Mouse (Mus musculus) neural tube, embryonic 13.5 days (tissue): Measurements from ENCODE around the gene Pard6b. TPM values are rescaled to one million over a fixed set of nuclear protein-coding genes. Genes with fewer than 3 reads are reported as not detected.
A peak's percentile ranks its signal among the peaks of the same experiment; 100 is the strongest.

Experiments used
- ATAC-seq: fragments of 200-750 bp; cut with Nextera tagmentation; 2 replicates; pipeline ENCODE4 v1.8.0; 2017; ENCODE audit warnings: low read depth, mild to moderate bottlenecking, moderate TSS enrichment, moderate library complexity
- H3K27ac ChIP-seq: fragments of 300-500 bp; sonication (generic); replicated peaks from 2 replicates; pipeline ENCODE4 v1.5.1; 2015; ENCODE audit warnings: moderate library complexity, mild to moderate bottlenecking, inconsistent platforms
- H3K27me3 ChIP-seq: fragments of 300-500 bp; sonication (generic); 2 replicates; pipeline ENCODE4 v1.6.1; 2015; ENCODE audit warnings: mild to moderate bottlenecking, inconsistent platforms
- H3K36me3 ChIP-seq: fragments of 300-500 bp; sonication (generic); 2 replicates; pipeline ENCODE4 v1.6.1; 2015; ENCODE audit warnings: mild to moderate bottlenecking, inconsistent platforms
- H3K4me1 ChIP-seq: fragments of 300-500 bp; sonication (generic); replicated peaks from 2 replicates; pipeline ENCODE4 v1.6.1; 2015; ENCODE audit warnings: inconsistent platforms
- H3K4me2 ChIP-seq: fragments of 300-500 bp; sonication (generic); 2 replicates; pipeline ENCODE4 v1.6.1; 2015; ENCODE audit warnings: inconsistent platforms, mild to moderate bottlenecking, moderate library complexity
- H3K4me3 ChIP-seq: fragments of 300-500 bp; sonication (generic); 2 replicates; pipeline ENCODE4 v1.5.1; 2015; ENCODE audit warnings: mild to moderate bottlenecking, inconsistent platforms
- H3K9ac ChIP-seq: fragments of 300-500 bp; sonication (generic); 2 replicates; pipeline ENCODE4 v1.6.1; 2015; ENCODE audit warnings: moderate library complexity, mild to moderate bottlenecking, inconsistent platforms
- H3K9me3 ChIP-seq: fragments of 300-500 bp; sonication (generic); 2 replicates; pipeline ENCODE4 v1.6.1; 2016; ENCODE audit warnings: inconsistent platforms
- WGBS: fragments of 180-500 bp; shearing (Covaris S2); methylation state at CpG from one replicate; pipeline ENCODE4 v1.1.7; 2015; 5-methylcytosine and 5-hydroxymethylcytosine counted together
- polyA plus RNA-seq: library from polyadenylated mRNA; unstranded; fragments of >200 nt; fragmentation: Nextera tagmentation; extraction: Ambion mirVana; gene quantifications from 2 replicates; pipeline ENCODE4 v1.2.1, GENCODE M21; 2015

Pard6b gene
- polyA plus RNA-seq, 1 experiment from 2014 or later, result 7.5 TPM

DNA sequence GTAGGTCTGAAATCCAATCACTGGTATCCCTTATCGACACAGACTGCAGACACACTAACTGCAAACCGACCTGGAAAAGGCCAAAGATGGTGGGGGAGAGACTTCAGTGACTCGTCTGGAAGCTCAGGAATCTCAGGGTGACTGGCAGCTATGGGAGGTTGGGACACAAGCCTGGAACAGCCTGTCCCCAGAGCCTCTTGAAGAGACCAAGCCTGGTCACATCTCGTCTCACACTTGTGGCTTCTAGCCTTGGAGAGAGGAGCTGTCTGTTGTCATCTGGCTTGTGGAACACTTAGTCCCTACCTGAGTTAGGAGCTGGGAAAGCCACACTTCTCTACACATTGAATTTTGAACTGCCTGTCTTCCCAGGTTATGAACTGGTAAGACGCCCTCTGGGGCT lies 10.4 kb upstream of the Pard6b start:
- 68% methylated on average over 5 of the region's 5 CpGs for WGBS
- ATAC-seq, result no peak
- no peak overlapping the region for H3K4me3 ChIP-seq
- H3K9ac ChIP-seq, result no peak overlapping the region
- no peaks in the 10 kb centered on the region for H3K27me3 ChIP-seq
- no peak overlapping the region for H3K4me2 ChIP-seq
- no peaks in the 10 kb centered on the region for H3K36me3 ChIP-seq
- H3K4me1 ChIP-seq, result peaks cover 28% of the 10 kb centered on the region
- H3K27ac ChIP-seq, result no peak overlapping the region
- H3K9me3 ChIP-seq, result no peaks in the 10 kb centered on the region

DNA sequence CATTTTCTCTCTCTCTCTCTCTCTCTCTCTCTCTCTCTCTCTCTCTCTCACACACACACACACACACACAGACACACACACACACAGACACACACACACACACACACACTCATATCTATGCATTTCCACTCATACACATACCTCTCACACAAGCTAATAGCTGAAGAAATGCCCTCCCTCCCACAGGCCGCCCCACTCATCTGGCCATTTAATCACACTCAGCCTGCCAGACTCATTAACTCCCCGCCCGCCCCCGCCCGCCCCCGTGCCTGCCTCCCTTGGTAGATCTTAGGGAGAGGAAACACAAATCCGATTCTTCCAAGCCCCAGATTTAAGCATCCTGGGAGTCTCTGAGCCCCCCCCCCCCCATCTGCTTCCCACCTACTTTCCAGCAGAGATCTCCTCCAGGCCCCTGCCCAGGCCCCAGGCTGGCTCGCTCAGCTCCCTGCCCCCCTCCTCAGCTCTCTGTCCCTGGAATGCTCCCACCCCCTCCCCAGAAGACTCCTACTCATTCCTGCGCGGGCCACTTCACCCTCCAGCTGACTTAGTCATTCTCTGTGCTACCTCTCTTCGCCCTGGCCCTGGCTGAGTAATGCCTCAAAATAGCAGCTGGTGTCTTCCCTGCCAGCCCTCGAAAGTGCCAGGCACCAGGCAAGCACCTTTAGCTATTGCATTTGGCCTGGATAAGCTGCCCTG lies 8.2 kb upstream of the Pard6b start:
- peak; percentile 71 for ATAC-seq

DNA sequence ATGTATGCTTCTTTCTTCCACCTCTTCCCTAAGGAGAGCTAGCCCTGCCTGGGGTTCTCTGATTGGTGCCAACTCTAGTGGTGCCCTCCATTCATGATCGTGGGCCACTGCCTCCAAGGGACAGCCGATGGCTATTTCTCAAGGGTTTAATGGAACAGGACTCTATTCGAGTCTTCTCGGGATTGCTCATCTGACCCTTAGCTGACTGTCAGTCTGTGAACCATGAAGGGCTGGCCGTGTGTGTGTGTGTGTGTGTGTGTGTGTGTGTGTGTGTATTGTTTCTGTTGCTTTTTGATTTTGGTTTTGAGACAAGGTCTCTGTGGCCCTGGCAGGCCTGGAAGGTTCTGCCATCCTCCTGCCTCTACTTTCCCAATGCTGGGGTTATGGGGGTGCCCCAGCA lies 7.1 kb upstream of the Pard6b start:
- Histone ChIP-seq H3K36me3 (no peaks in the 10 kb centered on the region), H3K4me1 (peaks cover 28% of the 10 kb centered on the region), H3K27me3 (peaks cover 3% of the 10 kb centered on the region; the same call in 1 of the 2 replicates), H3K4me3 (no peak overlapping the region), H3K4me2 (no peak overlapping the region), H3K9ac (no peak overlapping the region), H3K27ac (no peak overlapping the region), H3K9me3 (no peaks in the 10 kb centered on the region)
- no peak for ATAC-seq
- WGBS, result 63% methylated on average over 5 of the region's 5 CpGs

More for the DNA sequence above, 8.2 kb upstream of the Pard6b start:
- Histone ChIP-seq H3K27me3 (no peaks in the 10 kb centered on the region), H3K4me1 (peaks cover 28% of the 10 kb centered on the region), H3K36me3 (no peaks in the 10 kb centered on the region), H3K9ac (0 out of 2 replicates have a peak overlapping the region, but pooled peaks have one; percentile 1), H3K27ac (peak overlapping the region; percentile 57), H3K4me3 (no peak overlapping the region), H3K9me3 (no peaks in the 10 kb centered on the region), H3K4me2 (no peak overlapping the region)
- 9% methylated on average over 10 of the region's 12 CpGs for WGBS

DNA sequence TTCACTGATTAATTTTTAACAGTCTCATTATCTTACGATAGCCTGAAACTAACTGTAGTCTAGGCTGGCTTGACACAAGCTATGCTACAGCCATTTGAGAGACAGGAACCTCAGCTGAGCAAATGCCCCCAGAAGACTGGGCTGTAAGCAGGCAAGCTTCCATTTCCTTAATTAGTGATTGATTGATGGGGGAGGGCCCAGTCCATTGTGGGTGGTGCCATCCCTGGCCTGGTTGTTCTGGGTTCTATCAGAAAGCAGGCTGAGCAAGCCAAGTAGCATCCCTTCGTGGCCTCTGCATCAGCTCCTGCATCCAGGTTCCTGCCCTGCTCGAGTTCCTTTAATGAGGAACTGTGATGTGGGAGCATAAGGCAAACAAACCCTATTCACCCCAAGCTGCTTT lies 6.3 kb upstream of the Pard6b start:
- WGBS, result 65% methylated on average over 3 of the region's 3 CpGs
- no peak for ATAC-seq
- Histone ChIP-seq H3K36me3 (no peaks in the 10 kb centered on the region), H3K27ac (no peak overlapping the region), H3K4me1 (peaks cover 28% of the 10 kb centered on the region), H3K4me3 (no peak overlapping the region), H3K9me3 (no peaks in the 10 kb centered on the region), H3K9ac (no peak overlapping the region), H3K4me2 (no peak overlapping the region), H3K27me3 (peaks cover 3% of the 10 kb centered on the region; the same call in 1 of the 2 replicates)

DNA sequence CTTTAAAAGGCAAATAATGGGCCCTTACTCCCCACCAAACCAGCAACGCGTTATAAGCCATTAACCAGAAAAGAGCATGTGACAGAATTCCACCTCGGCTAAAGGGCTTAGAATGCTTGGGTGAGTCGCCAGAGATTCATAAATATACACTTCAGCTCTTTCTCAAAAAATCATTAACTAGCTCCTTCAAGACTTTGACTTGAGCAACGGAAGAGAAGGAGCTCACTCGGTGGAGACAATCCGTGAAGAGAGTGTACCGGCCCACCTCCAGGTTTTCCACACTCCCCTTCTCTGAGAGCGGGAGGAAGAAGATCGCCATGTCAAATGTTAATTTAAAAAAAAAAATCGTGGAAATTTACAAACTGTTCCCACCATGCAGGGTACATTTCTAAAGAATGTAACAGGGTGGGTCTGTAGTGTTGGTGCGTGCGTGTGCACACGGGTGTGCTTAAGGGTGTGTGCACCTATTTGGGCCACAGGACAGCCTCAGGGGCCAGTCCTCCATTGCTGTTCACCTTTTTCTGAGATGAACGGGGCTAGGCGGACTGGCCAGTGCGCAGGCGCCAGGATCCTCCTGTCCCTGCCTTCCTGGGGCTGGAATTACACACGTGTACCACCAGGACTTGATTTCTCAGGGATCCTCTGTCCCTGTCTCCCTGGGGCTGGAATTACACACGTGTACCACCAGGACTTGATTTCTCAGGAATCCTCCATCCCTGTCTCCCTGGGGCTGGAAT lies 3.8 kb upstream of the Pard6b start:
- Histone ChIP-seq H3K27ac (no peak overlapping the region), H3K4me2 (no peak overlapping the region), H3K4me1 (peaks cover 36% of the 10 kb centered on the region), H3K9ac (no peak overlapping the region), H3K4me3 (no peak overlapping the region), H3K27me3 (peaks cover 4% of the 10 kb centered on the region; the same call in 1 of the 2 replicates), H3K36me3 (no peaks in the 10 kb centered on the region), H3K9me3 (no peaks in the 10 kb centered on the region)
- no peak for ATAC-seq
- WGBS, result 82% methylated on average over 20 of the region's 20 CpGs

DNA sequence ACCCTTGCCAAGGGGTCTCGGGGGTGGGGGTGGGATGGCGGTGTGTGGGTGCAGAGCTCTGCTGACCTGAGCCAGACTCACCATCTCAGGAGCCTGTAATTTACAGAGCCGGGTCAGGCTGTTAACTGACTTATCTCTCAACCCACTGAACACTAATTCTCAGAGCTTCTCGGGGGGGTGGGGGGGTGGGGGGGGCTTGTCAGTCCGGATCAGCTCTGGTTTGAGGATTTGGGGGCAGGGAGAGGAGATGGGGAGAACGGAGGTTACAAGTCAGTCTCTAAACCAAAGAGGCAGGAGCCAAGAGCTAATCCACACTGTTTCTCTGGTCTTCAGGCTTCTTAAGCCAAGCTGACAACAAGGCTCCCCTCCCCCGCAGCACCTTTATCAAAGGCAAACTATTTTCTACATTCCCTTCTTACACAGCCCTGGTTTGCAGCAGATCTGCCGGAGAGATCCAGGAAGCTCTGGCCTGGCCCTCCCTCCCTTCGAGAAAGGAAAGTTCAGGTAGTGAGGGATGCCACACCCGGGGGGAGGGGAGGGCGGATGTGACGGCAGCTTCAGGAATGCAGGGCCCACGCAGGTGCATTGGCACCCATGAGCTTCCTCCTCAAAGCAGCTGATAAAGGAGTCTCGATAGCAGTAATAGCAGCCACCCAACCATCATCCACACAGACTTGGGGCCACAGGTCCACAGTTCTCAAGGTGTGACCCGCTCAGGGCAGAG lies 2.5 kb upstream of the Pard6b start:
- H3K9me3 ChIP-seq, result no peaks in the 10 kb centered on the region
- no peak overlapping the region for H3K4me2 ChIP-seq
- no peak overlapping the region for H3K9ac ChIP-seq
- no peak overlapping the region for H3K4me3 ChIP-seq
- H3K27me3 ChIP-seq, result peaks cover 16% of the 10 kb centered on the region
- WGBS, result 68% methylated on average over 15 of the region's 15 CpGs
- H3K4me1 ChIP-seq, result peaks cover 34% of the 10 kb centered on the region
- H3K27ac ChIP-seq, result no peak overlapping the region
- no peak for ATAC-seq
- H3K36me3 ChIP-seq, result no peaks in the 10 kb centered on the region

DNA sequence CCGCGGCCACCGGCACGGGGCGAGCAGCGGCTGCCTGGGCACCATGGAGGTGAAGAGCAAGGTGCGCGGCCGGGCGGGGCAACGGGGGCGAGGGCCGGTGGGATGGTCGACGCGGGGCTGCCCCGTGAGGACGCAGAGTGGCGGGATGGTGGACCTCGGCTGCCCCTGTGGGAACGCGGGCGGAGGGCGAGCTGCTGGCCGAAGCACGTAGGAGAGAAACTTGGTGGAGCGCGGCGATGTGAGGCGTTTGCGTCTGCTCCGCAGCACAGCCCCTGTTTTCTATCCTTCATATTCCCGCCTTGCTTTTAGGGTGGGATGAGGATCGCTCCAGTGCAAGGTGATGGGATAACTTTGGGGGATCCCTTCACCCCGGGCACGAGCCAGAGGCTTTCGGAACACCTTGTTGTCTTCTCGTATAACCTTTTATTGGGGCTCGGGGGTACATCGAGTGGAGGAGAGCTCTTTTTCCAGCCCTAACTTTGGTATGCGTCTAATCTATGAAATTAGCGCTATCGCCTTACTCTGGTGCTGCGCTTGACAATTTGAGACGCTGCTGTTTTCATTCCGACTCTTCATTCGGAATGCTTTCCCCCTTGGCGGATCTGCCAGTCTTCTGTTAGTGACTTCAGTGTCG lies 612 bp downstream of the Pard6b start:
- Histone ChIP-seq H3K27ac (peak overlapping the region; percentile 90), H3K4me3 (peak overlapping the region; percentile 66), H3K4me2 (peak overlapping the region; percentile 79), H3K27me3 (peaks cover 20% of the 10 kb centered on the region), H3K36me3 (no peaks in the 10 kb centered on the region), H3K9ac (peak overlapping the region; percentile 87), H3K4me1 (peaks cover 23% of the 10 kb centered on the region), H3K9me3 (no peaks in the 10 kb centered on the region)
- no peak; the same call in none of the 2 replicates for ATAC-seq
- under 1% methylated on average over 48 of the region's 49 CpGs for WGBS

DNA sequence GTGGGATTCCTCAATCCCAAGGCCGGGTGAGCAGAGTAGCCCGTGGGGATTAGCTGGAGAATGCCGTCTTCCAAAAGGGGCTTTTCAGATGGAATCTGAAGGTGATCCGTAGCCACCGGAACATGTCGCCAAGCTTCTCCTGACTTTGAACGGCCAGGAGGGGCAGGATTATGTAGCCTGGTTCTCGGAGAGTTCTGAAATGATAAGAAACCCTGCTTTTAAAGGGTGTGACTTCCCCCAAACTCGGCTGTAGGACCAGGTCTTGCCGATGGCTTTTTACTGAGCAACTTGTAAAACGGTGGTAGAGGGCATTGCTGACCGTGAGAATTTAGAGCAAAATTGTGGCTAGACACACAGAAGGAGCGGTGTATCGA lies 1.1 kb downstream of the Pard6b start:
- WGBS, result 6% methylated on average over 14 of the region's 14 CpGs
- Histone ChIP-seq H3K4me2 (peak overlapping the region; percentile 79), H3K4me3 (peak overlapping the region; percentile 66), H3K4me1 (peaks cover 25% of the 10 kb centered on the region), H3K27me3 (peaks cover 20% of the 10 kb centered on the region), H3K36me3 (no peaks in the 10 kb centered on the region), H3K9me3 (no peaks in the 10 kb centered on the region), H3K9ac (peak overlapping the region; percentile 87), H3K27ac (no peak overlapping the region)
- ATAC-seq, result no peak

DNA sequence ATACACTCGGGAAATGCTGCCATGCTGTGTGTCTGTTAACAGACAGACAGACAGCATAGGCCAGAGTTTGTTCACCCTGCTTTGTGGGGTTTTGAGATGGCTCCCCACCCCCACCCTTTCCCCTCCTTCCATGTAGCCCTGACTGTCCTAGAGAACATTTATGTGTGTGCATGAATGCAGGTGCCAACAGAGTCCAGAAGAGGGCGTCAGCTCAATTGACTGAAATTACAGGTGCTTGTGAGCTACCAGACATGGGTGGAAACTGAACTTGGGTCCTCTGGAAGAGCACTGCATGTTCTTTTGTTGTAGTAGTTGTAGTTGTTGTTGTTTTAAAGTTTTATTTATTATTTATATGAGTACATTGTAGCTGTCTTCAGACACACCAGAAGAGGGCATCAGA lies 2.8 kb downstream of the Pard6b start:
- Histone ChIP-seq H3K4me3 (no peak overlapping the region), H3K36me3 (0 out of 2 replicates have a peak, but pooled peaks cover 6% of the 10 kb centered on the region), H3K4me2 (no peak overlapping the region), H3K4me1 (peaks cover 25% of the 10 kb centered on the region), H3K9ac (no peak overlapping the region), H3K27ac (no peak overlapping the region), H3K9me3 (no peaks in the 10 kb centered on the region), H3K27me3 (peaks cover 18% of the 10 kb centered on the region)
- WGBS, result 72% methylated on average over 2 of the region's 2 CpGs
- ATAC-seq, result no peak

DNA sequence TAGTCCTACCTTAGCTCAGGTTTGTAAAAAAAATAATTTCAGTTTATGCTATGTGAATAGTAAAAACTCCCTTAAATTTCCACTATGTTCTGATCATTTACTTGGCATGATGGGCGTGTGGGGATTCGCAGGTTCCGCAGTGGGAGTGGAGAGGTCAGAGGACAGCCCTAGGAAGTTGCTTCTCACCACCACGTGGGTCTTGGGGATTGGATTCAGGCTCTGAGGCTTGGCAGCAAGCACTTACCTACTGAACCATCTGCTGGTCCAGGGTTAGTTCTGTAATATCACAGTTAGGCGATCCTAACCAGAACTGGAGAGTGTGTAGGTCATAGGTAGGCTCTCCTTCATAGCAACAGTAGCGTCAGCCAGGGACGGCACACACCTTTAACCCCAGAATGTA lies 3.4 kb downstream of the Pard6b start:
- WGBS, result 95% methylated on average over 7 of the region's 7 CpGs
- Histone ChIP-seq H3K27me3 (peaks cover 16% of the 10 kb centered on the region), H3K36me3 (0 out of 2 replicates have a peak, but pooled peaks cover 8% of the 10 kb centered on the region), H3K4me3 (no peak overlapping the region), H3K9me3 (no peaks in the 10 kb centered on the region), H3K27ac (no peak overlapping the region), H3K9ac (no peak overlapping the region), H3K4me2 (no peak overlapping the region), H3K4me1 (peaks cover 25% of the 10 kb centered on the region)
- no peak for ATAC-seq

DNA sequence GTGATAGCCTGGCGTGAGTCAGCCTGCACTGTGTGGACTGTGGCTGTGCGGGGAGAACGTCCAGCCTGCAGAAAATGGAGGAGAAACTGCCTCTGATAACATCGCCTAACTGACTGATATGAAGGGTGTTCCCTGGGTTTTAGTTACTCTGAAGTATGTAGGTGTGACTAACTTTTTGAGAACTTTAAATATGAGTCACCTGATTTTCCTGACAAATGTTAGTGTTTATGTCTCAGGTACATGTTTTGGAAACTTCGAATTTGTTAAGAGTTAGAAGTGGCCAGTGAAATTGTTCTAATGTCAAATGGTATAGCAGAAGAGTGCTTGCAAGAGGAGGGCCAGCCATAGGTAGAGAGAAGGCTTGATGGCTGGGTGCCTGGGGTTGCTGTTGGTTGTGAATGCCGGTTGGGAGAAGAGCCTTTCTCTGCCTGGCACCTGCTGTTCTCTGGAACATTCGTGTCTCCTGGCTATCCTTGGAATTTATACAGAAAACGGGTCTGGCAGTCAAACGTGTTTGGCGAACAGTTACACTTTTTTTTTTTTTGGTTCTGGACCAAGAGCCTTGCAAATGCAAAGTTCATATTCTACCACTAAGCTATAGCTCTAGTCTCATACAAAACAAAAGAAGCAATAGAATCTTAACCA lies 4.9 kb downstream of the Pard6b start:
- no peaks in the 10 kb centered on the region for H3K9me3 ChIP-seq
- H3K27me3 ChIP-seq, result peaks cover 16% of the 10 kb centered on the region
- no peak overlapping the region for H3K27ac ChIP-seq
- H3K36me3 ChIP-seq, result peaks cover 14% of the 10 kb centered on the region; the same call in 1 of the 2 replicates
- no peak overlapping the region for H3K4me2 ChIP-seq
- no peak overlapping the region for H3K4me3 ChIP-seq
- H3K4me1 ChIP-seq, result peaks cover 19% of the 10 kb centered on the region
- ATAC-seq, result no peak
- WGBS, result 72% methylated on average over 10 of the region's 10 CpGs
- H3K9ac ChIP-seq, result no peak overlapping the region
